Mouse (Mus musculus): ENCODE data around the gene Rasgrp4.
"Not testable (repeated sequence)": the region's sequence is repeated elsewhere in the genome, so short reads cannot be mapped to it uniquely, and the experiment has no call there.

Rasgrp4 gene

GRCm38 (mm10) chr7:29134693-29135386, at the start of gene Rasgrp4:
TSS of gene Rasgrp4 (plus strand) at chr7:29134851.
- no peak for DNase-seq (ENCODE audit: low spot score)

DNA sequence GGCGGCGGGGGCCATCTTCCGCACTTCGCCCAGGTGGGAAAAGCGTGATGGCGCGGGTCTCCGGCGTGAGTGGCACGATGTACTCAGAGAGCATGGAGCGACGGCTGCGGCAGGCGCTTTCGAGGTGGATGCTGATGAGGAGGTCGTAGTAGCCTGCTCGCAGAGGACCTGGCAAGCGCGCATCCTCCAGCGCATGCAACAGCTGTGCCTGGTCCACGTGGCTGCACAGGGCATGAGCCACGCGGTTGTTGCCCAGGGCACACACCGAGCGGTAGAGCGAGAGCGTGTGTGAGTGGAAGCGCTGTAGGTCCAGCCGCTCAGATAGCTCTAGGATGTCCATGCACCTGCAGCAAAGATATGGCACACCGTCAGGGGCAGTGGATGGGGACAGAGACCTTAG, 48.7 kb upstream of the Rasgrp4 start:
- no peak for DNase-seq (ENCODE audit: low spot score)

GRCm38 (mm10) chr7:29086902-29087301, 47.7 kb upstream of the Rasgrp4 start:
- DNase-seq (ENCODE audit: low spot score) = no peak

DNA sequence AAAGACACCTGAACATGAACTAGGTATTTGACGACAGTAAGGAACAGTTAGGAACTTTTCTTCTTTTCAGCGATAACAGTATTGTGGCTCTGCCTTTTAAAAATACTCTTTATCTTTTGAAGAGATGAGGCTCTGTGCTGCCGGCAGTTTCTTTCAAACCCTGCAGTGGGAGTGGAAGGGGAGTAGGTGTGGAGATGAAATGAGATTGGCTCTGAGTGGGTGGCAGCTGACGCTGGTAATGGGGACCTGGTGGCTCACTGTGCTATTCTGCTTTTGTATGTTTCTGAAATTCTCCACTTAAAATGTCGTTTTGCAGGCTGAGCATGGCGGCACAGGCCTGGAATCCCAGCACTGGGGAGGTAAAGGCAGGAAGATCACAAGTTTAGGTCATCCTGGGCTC, 45.8 kb upstream of the Rasgrp4 start:
- no peak for DNase-seq (ENCODE audit: low spot score)

- DNase-seq (ENCODE audit: low spot score) = no peak
Observed at GRCm38 (mm10) chr7:29097131-29097530, 37.5 kb upstream of the Rasgrp4 start.

GRCm38 (mm10) chr7:29101286-29102017, 33.2 kb upstream of the Rasgrp4 start:
- no peak for DNase-seq (ENCODE audit: low spot score)

DNA sequence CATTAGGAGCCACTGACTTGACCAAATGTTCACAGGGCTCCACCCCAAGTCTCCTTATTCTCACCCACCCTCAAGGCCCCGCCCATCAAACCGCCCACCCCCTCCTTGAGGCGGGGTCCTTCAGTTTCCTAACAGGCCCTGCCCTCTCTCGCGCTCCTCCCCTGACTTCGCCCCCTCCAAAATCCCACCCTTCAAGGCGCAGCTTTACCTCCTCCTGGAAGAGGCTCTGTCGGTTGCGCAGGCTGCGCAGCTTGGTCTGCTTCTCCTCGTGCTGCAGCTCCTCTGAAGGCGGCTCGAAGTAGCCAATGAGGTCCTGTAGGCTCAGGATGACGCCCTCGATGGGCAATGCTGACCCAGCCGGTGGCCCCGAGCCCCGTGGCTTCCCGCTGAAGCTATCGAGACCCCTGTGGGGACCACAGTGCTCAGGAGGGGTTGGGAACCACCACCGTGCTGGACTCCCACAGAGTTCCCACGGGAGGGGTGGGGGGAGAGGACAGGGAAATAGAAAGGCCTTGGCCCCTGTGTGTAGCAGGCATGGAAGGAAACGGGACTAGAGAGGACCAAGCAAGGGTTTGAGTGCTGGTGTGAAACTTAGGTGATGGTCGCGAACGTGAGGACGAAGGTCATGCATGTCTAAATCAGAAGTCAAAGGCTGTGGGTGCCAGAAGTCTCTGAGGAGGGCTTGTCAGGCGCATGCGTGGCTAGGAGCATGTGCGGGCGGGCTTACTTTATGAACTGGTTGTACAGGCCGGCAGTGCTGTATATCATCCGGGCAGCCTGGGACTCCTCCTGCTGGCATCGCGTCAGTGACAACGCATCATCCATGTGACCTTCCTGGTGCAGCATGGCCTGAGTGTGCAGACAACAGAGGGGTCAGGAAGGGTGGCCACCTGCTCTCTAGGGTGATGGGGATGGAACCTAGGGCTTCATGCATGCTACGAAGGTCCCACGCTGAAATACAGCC, 25.4 kb upstream of the Rasgrp4 start:
- peak; percentile 17 for DNase-seq (ENCODE audit: low spot score)

GRCm38 (mm10) chr7:29118142-29118851, 16.4 kb upstream of the Rasgrp4 start:
- DNase-seq (ENCODE audit: low spot score) = no peak

- no peak for DNase-seq (ENCODE audit: low spot score)
Observed at GRCm38 (mm10) chr7:29119526-29119925, 15.1 kb upstream of the Rasgrp4 start.

DNA sequence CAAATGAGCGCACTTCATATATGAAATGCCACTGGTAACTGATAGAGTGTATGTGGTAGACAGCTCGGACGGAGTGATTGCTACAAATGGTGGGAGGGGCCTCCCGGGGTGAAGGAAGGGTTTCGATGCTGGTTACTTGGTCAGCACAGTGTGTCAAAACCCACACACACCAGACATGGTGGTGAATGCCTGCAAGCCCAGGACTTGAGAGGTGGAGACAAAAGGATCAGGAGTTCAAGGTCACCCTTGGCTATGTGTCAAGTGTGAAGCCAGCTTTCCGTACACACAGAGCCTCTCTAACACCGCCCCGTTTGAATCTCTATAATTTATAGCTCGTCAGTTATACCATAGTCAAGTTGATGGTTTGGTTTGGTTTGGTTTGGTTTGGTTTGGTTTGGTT, 11.8 kb upstream of the Rasgrp4 start:
- DNase-seq (ENCODE audit: low spot score) = no peak

DNA sequence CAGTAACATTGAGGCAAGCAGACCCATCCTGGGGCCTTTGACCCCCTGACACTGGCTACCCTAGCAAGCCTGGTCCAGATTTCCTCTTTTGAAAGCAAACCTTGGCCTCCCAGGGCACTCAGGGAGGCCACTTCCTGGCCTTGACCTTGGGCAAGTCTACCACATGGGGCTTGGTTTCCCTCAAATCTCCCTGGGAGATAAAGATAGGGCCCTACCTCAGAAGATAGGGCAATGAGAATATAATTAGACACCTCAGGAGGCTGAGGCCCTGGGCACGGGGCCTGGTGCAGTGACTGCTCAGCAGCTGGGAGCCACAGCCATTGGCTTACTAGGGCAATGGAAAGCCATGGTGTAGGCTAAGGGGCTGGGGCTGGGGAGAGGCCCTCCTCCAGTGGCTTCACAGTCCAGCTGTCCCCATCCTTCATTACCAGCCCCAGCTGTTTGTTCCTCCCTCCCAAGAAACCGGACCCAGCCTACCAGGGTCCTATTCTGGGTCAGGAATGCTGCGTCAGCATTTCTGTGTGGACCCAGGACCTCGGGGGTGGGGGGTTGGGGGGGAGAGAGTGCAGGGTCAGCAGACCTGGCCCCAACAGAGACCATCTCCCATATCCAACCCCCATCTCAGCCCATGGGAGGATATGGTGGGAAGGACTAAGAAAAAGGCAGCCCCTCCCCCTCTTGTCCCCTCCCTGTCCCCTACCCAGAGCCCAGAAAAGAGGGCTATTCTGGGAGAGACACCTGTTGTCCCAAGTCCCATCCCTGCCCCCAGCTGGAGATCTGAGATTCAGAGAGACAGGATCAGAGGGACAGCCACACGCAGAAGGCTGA, 10.9 kb upstream of the Rasgrp4 start:
- DNase-seq (ENCODE audit: low spot score) = no peak

DNA sequence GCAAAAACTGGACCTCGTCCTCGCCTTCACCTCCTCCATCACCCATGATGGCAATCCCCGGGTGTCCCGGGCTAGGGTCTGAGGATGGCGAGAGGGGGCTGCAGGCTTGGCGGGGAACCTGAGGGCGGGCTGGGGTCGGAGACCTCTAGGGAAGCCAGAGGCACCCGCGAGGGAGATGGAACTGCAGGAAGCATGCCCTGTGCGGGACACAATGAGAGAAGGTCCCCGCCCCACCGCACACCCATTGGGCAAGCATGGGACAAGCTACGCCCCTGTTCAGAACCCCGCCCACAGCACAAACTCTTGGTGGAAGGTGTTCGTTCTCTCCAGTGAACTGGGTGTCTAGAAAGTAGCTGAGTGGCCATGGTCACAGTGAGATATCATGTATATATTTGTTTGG, 9.7 kb upstream of the Rasgrp4 start, which contains the start of gene Ryr1:
Gene Ryr1, minus strand, starts transcription at position 210 of the 400 bp plus-strand sequence.
- peak; percentile 47 for DNase-seq (ENCODE audit: low spot score)

GRCm38 (mm10) chr7:29126173-29126915, 8.3 kb upstream of the Rasgrp4 start:
- peak; percentile 25 for DNase-seq (ENCODE audit: low spot score)

DNA sequence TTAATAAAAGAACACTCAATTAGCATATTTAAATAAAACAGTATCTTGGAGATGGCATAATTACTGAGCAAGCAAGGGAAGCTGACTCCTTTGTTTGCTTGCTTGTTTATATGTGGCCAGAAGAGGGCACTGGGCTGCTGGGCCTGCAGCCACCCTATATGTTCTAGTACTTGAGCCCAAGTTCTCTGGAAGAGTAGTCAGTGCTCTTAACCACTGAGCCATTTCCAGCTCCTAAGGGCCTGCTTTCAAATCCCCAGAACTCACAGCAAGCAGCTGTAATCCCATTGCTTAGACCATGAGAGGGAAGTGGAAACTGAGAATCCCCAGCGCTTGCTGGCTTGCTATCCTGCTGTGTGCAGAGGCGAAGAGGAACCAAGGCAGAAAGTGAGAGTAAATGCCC, 5.9 kb upstream of the Rasgrp4 start:
- DNase-seq (ENCODE audit: low spot score) = no peak

DNA sequence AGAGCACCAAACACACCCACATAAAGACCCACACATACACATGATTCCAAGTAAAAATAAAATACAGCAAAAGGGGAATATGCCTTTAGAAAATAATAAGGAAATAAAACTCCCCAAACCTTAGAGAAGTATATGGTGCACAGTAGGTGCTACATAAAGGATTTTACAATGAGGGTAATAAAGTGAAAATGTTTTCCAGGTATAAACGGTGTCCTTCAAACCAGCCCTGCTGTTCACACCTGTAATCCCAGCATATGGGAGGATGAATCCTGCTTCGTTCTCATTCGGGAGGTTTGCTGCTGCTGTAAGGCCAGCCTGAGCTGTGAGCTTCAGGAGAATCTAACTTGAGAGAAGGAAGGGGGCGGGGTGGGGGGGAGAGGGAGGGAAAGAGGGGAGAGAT, 421 bp upstream of the Rasgrp4 start:
- no peak for DNase-seq (ENCODE audit: low spot score)

GRCm38 (mm10) chr7:29137429-29137828, 2.8 kb downstream of the Rasgrp4 start:
- DNase-seq (ENCODE audit: low spot score) = peak; percentile 43

DNA sequence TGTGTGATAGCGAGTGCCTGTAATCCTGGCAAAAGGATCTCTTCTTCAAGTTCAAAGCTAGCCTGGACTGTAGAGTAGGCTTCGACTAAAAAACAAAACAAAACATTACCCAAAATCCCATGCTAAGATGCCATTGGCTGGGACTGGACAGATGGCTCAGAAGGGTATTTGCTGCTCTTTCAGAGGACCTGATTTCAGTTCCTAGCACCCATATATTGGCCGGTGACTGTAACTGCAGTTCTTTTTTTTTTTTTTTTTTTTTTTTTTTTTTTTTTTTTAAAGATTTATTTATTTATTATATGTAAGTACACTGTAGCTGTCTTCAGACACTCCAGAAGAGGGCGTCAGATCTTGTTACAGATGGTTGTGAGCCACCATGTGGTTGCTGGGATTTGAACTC, 4.6 kb downstream of the Rasgrp4 start:
- DNase-seq (ENCODE audit: low spot score) = not testable (repeated sequence)

- DNase-seq (ENCODE audit: low spot score) = no peak
Observed at GRCm38 (mm10) chr7:29141416-29141815, 6.8 kb downstream of the Rasgrp4 start.

GRCm38 (mm10) chr7:29144006-29144405, 9.4 kb downstream of the Rasgrp4 start:
- DNase-seq (ENCODE audit: low spot score) = no peak

Data from yolk sac, embryonic 10.5 days (tissue).